Mouse (Mus musculus) brain, embryonic 14.5 days (tissue): ENCODE measurements at regions not wholly inside any gene's neighbourhood (a gene's known extent, or its start where the extent isn't known, plus 50 kb on each side); places are given as distances from the start of the nearest gene placed in this dataset.

Experiments
- CTCF ChIP-seq: fragments of 200-500 bp; IDR thresholded peaks from 2 replicates; pipeline ENCODE4 v1.5.1; 2012; ENCODE audit warnings: inconsistent platforms, mild to moderate bottlenecking, moderate library complexity, borderline replicate concordance; ENCODE audit not compliant: insufficient read depth, insufficient read length; ENCODE audit errors: extremely low read depth
- POLR2A ChIP-seq: fragments of 200-500 bp; IDR thresholded peaks from 2 replicates; pipeline ENCODE4 v1.6.1; 2012; ENCODE audit warnings: mild to moderate bottlenecking, inconsistent platforms, borderline replicate concordance; ENCODE audit not compliant: poor library complexity, insufficient read depth, insufficient read length, severe bottlenecking; ENCODE audit errors: extremely low read depth

DNA sequence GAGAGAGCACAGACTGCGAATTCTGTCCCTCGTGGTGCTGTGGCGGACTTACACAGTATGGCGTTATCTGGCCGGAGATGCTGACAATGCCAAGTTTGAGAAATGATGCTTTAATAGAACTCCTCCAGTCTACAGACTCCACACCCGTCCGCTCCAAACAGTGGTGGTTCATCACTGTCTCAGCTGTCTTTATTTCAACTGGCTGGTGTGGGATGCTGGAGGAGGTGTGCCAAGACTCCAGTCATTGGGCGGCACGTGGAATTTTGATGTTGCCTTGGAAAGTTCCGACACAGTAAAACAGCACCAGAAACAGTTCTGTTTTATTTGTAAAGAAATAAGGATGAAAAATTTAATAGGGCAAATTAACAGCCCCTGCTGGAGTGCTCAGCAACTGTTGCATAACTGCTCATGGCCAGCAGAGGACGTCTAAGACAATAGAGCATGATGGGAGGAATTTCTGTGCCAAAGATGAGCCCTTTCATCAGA is 141.8 kb upstream of the 1700025G04Rik start:
- TF ChIP-seq CTCF (peak; percentile 32; the same call in 1 of the 2 replicates), POLR2A (no peak)
